Mouse (Mus musculus): ENCODE data around the gene Cux2. TPM values are rescaled to one million over a fixed set of nuclear protein-coding genes. Genes with fewer than 3 reads are reported as not detected.

Cux2 gene
- polyA plus RNA-seq, 1 experiment from 2014 or later, result 16.9 TPM

DNA sequence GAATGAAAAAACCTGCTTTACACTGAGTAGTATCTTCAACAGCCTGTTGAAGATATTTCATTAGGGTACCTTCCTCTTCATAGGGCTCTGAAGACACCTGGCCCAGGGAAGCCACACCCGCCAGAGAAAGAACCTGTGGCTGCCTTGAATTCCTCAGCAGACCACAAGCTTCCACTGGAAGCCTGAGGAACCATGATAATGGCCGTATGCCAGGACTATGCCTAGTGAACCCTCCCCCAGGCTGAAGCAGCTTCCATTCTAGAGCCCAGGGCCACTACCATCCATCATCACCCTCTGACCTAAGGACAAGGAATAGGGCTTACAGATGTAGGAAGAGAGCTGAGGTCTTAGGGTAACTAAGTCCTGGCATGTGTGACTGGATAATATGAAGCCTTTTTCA is 229.7 kb downstream of the Cux2 start:
- H3K27me3 ChIP-seq, result no peaks in the 10 kb centered on the region
- ATAC-seq, result no peak
- WGBS, result 86% methylated on average over 2 of the region's 2 CpGs
- H3K4me2 ChIP-seq, result no peak overlapping the region
- no peak overlapping the region for H3K9ac ChIP-seq
- no peaks in the 10 kb centered on the region for H3K9me3 ChIP-seq (replicated peaks)
- no peaks in the 10 kb centered on the region for H3K4me1 ChIP-seq
- no peak overlapping the region for H3K4me3 ChIP-seq
- H3K36me3 ChIP-seq (ENCODE audit: poor library complexity, severe bottlenecking), result peaks cover 59% of the 10 kb centered on the region
- no peak overlapping the region for H3K27ac ChIP-seq

GRCm38 (mm10) chr5:121819559-121819958 is 230.3 kb downstream of the Cux2 start:
- Histone ChIP-seq H3K4me3 (no peak overlapping the region), H3K27ac (no peak overlapping the region), H3K4me2 (no peak overlapping the region), H3K9me3 (replicated peaks) (no peaks in the 10 kb centered on the region), H3K36me3 (ENCODE audit: poor library complexity, severe bottlenecking) (peaks cover 63% of the 10 kb centered on the region), H3K9ac (no peak overlapping the region), H3K27me3 (no peaks in the 10 kb centered on the region), H3K4me1 (no peaks in the 10 kb centered on the region)
- WGBS, result 93% methylated on average over 5 of the region's 5 CpGs
- no peak for ATAC-seq

- Histone ChIP-seq H3K9me3 (replicated peaks) (no peaks in the 10 kb centered on the region), H3K27me3 (no peaks in the 10 kb centered on the region), H3K9ac (no peak overlapping the region), H3K4me2 (no peak overlapping the region), H3K4me1 (no peaks in the 10 kb centered on the region), H3K36me3 (ENCODE audit: poor library complexity, severe bottlenecking) (peaks cover 68% of the 10 kb centered on the region), H3K27ac (no peak overlapping the region), H3K4me3 (no peak overlapping the region)
- 95% methylated on average over 4 of the region's 4 CpGs for WGBS
- no peak for ATAC-seq
Measured at GRCm38 (mm10) chr5:121818862-121819261, 231.0 kb downstream of the Cux2 start.

- Histone ChIP-seq H3K9ac (no peak overlapping the region), H3K27me3 (no peaks in the 10 kb centered on the region), H3K27ac (no peak overlapping the region), H3K36me3 (ENCODE audit: poor library complexity, severe bottlenecking) (peaks cover 73% of the 10 kb centered on the region), H3K4me2 (no peak overlapping the region), H3K4me3 (no peak overlapping the region), H3K9me3 (replicated peaks) (no peaks in the 10 kb centered on the region), H3K4me1 (no peaks in the 10 kb centered on the region)
- ATAC-seq, result no peak
- 93% methylated on average over 7 of the region's 7 CpGs for WGBS
Measured at GRCm38 (mm10) chr5:121818401-121818800, 231.5 kb downstream of the Cux2 start.

GRCm38 (mm10) chr5:121817551-121817950 is 232.4 kb downstream of the Cux2 start:
- Histone ChIP-seq H3K9me3 (replicated peaks) (no peaks in the 10 kb centered on the region), H3K36me3 (ENCODE audit: poor library complexity, severe bottlenecking) (peaks cover 81% of the 10 kb centered on the region), H3K4me1 (no peaks in the 10 kb centered on the region), H3K4me2 (no peak overlapping the region), H3K4me3 (no peak overlapping the region), H3K27ac (no peak overlapping the region), H3K9ac (no peak overlapping the region), H3K27me3 (no peaks in the 10 kb centered on the region)
- no peak for ATAC-seq
- 89% methylated on average over 9 of the region's 9 CpGs for WGBS

DNA sequence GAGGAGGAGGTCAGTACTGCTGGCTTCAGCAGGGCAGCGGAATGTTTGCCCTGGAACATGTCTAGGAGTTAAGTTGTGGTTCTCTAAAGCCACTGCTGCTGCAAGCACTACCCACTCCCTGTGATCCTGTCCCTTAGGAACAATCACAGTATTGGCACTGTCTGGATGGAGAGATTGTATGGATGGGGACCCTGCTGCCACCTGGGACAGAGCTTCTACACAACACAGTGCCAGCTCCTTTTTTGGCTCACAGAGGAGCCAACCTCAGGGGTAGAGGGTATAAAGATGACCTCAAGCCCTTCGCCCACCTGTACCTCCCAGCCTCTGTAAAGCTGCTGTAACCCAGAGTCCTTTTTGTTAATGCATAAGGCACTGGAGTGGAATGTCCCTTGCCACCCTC is 233.3 kb downstream of the Cux2 start:
- Histone ChIP-seq H3K4me1 (no peaks in the 10 kb centered on the region), H3K36me3 (ENCODE audit: poor library complexity, severe bottlenecking) (peaks cover 91% of the 10 kb centered on the region), H3K27ac (no peak overlapping the region), H3K4me3 (no peak overlapping the region), H3K4me2 (no peak overlapping the region), H3K9me3 (replicated peaks) (no peaks in the 10 kb centered on the region), H3K9ac (no peak overlapping the region), H3K27me3 (no peaks in the 10 kb centered on the region)
- no peak for ATAC-seq
- 100% methylated on average over 2 of the region's 2 CpGs for WGBS

- no peaks in the 10 kb centered on the region for H3K9me3 ChIP-seq (replicated peaks)
- H3K4me3 ChIP-seq, result no peak overlapping the region
- no peaks in the 10 kb centered on the region for H3K4me1 ChIP-seq
- H3K27me3 ChIP-seq, result no peaks in the 10 kb centered on the region
- H3K27ac ChIP-seq, result no peak overlapping the region
- H3K36me3 ChIP-seq (ENCODE audit: poor library complexity, severe bottlenecking), result peaks cover 95% of the 10 kb centered on the region
- ATAC-seq, result no peak
- H3K4me2 ChIP-seq, result no peak overlapping the region
- 96% methylated on average over 8 of the region's 8 CpGs for WGBS
- no peak overlapping the region for H3K9ac ChIP-seq
Measured at GRCm38 (mm10) chr5:121815867-121816380, 234.0 kb downstream of the Cux2 start.

DNA sequence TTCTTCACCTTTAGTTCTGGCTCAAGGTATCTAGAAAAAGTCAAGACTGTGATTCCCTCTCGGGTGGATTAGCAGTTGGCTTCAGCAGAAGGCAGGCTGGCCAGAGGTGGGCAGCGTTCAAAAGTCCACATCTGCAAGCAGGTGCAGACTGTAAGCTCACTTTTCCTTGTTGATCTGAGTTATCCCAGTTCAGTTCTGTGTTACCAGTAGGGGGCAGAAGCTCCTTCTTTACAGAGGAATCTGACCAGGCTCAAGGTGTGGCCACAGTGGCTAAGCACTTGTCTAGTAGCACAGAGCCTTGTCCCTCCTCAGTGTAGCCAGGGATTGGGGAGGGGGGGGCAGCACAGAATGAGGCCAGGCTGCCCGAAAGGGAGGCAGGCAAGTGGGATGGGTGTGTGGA is 234.8 kb downstream of the Cux2 start:
- Histone ChIP-seq H3K9ac (no peak overlapping the region), H3K36me3 (ENCODE audit: poor library complexity, severe bottlenecking) (peaks cover 94% of the 10 kb centered on the region), H3K4me1 (no peaks in the 10 kb centered on the region), H3K9me3 (replicated peaks) (no peaks in the 10 kb centered on the region), H3K4me2 (no peak overlapping the region), H3K27me3 (no peaks in the 10 kb centered on the region), H3K4me3 (no peak overlapping the region), H3K27ac (no peak overlapping the region)
- WGBS, result 67% methylated on average over 3 of the region's 3 CpGs
- no peak for ATAC-seq

GRCm38 (mm10) chr5:121813744-121814143 is 236.2 kb downstream of the Cux2 start:
- Histone ChIP-seq H3K9me3 (replicated peaks) (no peaks in the 10 kb centered on the region), H3K9ac (no peak overlapping the region), H3K36me3 (ENCODE audit: poor library complexity, severe bottlenecking) (peaks cover 85% of the 10 kb centered on the region), H3K4me2 (no peak overlapping the region), H3K4me1 (no peaks in the 10 kb centered on the region), H3K4me3 (no peak overlapping the region), H3K27ac (no peak overlapping the region), H3K27me3 (no peaks in the 10 kb centered on the region)
- WGBS, result 94% methylated on average over 10 of the region's 10 CpGs
- no peak for ATAC-seq

- no peaks in the 10 kb centered on the region for H3K9me3 ChIP-seq (replicated peaks)
- H3K4me2 ChIP-seq, result no peak overlapping the region
- H3K4me3 ChIP-seq, result no peak overlapping the region
- no peaks in the 10 kb centered on the region for H3K4me1 ChIP-seq
- peaks cover 80% of the 10 kb centered on the region for H3K36me3 ChIP-seq (ENCODE audit: poor library complexity, severe bottlenecking)
- no peak overlapping the region for H3K27ac ChIP-seq
- 92% methylated on average over 7 of the region's 7 CpGs for WGBS
- no peak overlapping the region for H3K9ac ChIP-seq
- no peak for ATAC-seq
- no peaks in the 10 kb centered on the region for H3K27me3 ChIP-seq
Measured at GRCm38 (mm10) chr5:121812526-121813243, 237.2 kb downstream of the Cux2 start.

GRCm38 (mm10) chr5:121811485-121811931 is 238.4 kb downstream of the Cux2 start:
- Histone ChIP-seq H3K36me3 (ENCODE audit: poor library complexity, severe bottlenecking) (peaks cover 72% of the 10 kb centered on the region), H3K4me3 (no peak overlapping the region)
- WGBS, result 86% methylated on average over 5 of the region's 5 CpGs

DNA sequence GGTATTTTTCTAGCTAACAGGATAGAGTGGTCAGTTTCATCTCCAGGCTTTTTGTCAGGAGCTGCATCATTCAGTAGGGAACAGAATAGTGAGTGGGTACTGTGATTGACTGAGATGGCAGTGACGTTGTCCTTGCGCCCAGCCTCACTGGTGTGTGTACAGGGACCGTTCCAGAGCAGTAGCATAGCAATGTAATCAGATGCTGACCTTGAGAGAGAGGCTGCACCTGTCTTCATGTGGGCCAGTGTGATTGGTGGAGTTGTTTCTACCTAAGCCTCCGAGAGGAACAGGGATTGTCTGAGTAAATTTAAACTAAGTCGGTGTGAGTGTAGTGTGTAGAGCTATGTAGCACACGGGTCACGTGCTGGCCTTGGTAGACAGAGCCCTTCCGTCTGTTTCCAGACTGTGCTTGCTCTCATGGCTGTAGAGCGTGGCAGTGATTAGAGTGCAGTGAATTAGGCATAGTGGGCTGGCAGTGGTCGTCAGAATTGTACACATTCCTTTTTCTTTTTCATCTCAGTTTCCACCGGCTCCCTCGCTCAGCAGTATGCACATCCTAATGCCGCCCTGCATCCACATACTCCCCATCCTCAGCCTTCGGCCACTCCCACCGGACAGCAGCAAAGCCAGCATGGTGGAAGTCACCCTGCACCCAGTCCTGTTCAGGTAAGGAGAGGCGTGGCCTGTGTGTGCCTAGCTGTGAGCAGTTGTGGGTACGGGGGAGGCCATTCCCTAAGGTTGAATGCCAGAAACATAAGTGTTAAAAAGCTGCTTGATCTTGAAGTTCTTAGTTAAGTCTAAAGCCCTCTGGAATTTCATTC is 239.4 kb downstream of the Cux2 start:
- H3K36me3 ChIP-seq (ENCODE audit: poor library complexity, severe bottlenecking), result peaks cover 66% of the 10 kb centered on the region
- H3K9ac ChIP-seq, result no peak overlapping the region
- H3K4me1 ChIP-seq, result no peaks in the 10 kb centered on the region
- 92% methylated on average over 17 of the region's 17 CpGs for WGBS
- H3K27me3 ChIP-seq, result no peaks in the 10 kb centered on the region
- H3K9me3 ChIP-seq (replicated peaks), result no peaks in the 10 kb centered on the region
- H3K27ac ChIP-seq, result peak overlapping the region; percentile 0; the same call in 1 of the 2 replicates
- H3K4me2 ChIP-seq, result no peak overlapping the region
- ATAC-seq, result no peak
- H3K4me3 ChIP-seq, result no peak overlapping the region

More at GRCm38 (mm10) chr5:121811485-121811931, 238.4 kb downstream of the Cux2 start:
- no peak for ATAC-seq
- Histone ChIP-seq H3K4me2 (no peak overlapping the region), H3K27ac (no peak overlapping the region), H3K4me1 (no peaks in the 10 kb centered on the region), H3K9ac (no peak overlapping the region; the same call in 1 of the 2 replicates), H3K9me3 (replicated peaks) (no peaks in the 10 kb centered on the region), H3K27me3 (no peaks in the 10 kb centered on the region)

Measured in forebrain, embryonic 13.5 days (tissue).